9 mouse cellular contexts compared by ENCODE assay signal in the genomic region with DNA sequence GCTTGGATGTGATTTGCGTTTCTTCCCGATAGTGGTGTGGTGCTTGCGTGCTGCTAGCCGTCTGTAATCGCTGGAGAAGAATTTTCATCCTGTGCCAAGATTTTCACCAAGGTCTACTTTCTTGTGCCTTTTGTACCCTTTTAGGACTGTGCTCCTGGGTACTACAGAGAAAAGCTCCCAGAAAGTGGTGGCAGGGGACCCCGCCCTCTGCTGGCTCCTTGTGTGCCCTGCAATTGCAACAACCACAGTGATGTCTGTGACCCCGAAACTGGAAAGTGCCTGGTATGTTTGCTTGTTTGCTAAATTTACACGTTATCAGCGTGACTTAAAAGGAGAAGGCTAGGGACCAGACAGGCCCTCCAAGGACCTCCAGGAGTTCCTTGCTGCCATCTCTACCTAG.
DNase-seq lines count a peak whose midpoint lies in the region; ATAC-seq and TF ChIP-seq lines count a peak whose summit lies in the region.
"Had no signal": no experiment of that assay in that cellular context is flagged by ENCODE, and none has a peak within 500 bp of the region (broad histone marks: within the 10 kb centered on the region; RNA-seq: fewer than 3 reads in every experiment).

No protein-coding gene starts in this region.

- H3K9me3 ChIP-seq in kidney, embryonic 15.5 days (replicated peaks) = no peaks in the 10 kb centered on the region
- H3K9me3 ChIP-seq: limb, embryonic 15.5 days had no signal

- H3K36me3 ChIP-seq in kidney, embryonic 15.5 days = peaks cover 60% of the 10 kb centered on the region
- H3K36me3 ChIP-seq: limb, embryonic 15.5 days had no signal

- no peak overlapping the region for H3K4me2 ChIP-seq in kidney, embryonic 15.5 days
- H3K4me2 ChIP-seq: limb, embryonic 15.5 days had no signal

- no peaks in the 10 kb centered on the region for H3K27me3 ChIP-seq in cerebellum, adult 2 months (ENCODE audit: control insufficient read depth, insufficient read depth, low read length)
- no peaks in the 10 kb centered on the region for H3K27me3 ChIP-seq in kidney, embryonic 15.5 days
- H3K27me3 ChIP-seq: limb, embryonic 15.5 days had no signal

- no peak overlapping the region for H3K4me3 ChIP-seq in cerebellum, adult 2 months (replicated peaks; ENCODE audit: insufficient read depth, low read depth, low read length)
- H3K4me3 ChIP-seq in kidney, embryonic 15.5 days (replicated peaks) = no peak overlapping the region
- H3K4me3 ChIP-seq: limb, embryonic 15.5 days had no signal

- no peak for TF ChIP-seq POLR2A in cerebellum, adult 2 months (IDR thresholded peaks at IDR 0.05; ENCODE audit: borderline replicate concordance, insufficient read depth, low read length)

- no peak for ATAC-seq in kidney, embryonic 15.5 days (replicated peaks; ENCODE audit: low FRiP score)

- peak; percentile 4; the same call in 1 of the 2 replicates for TF ChIP-seq CTCF in cerebellum, adult 2 months (IDR thresholded peaks at IDR 0.05; ENCODE audit: borderline replicate concordance, insufficient read depth, low read depth, low read length)

- H3K27ac ChIP-seq in cerebellum, adult 2 months (ENCODE audit: insufficient read depth, low read length) = no peak overlapping the region
- H3K27ac ChIP-seq in kidney, embryonic 15.5 days = no peak overlapping the region
- H3K27ac ChIP-seq: limb, embryonic 15.5 days had no signal

- DNase-seq in cerebellum, adult 2 months = no peak
- DNase-seq in cerebellum, adult 11 months = no peak
- peak; percentile 14 for DNase-seq in kidney, postnatal 14 days
- DNase-seq in right cerebral cortex, postnatal 4 days = peak; percentile 26
- DNase-seq in right cerebral cortex, postnatal 36 days (ENCODE audit: low spot score in 2 of 2) = no peak
- DNase-seq in retina, postnatal 1 day = peak; percentile 15
- DNase-seq in T-cell, adult 2 months (ENCODE audit: low spot score) = no peak

- 66% methylated on average over 9 of the region's 9 CpGs for WGBS in cerebellum, adult 2 months
- 67% methylated on average over 9 of the region's 9 CpGs for WGBS in kidney, embryonic 15.5 days

- H3K4me1 ChIP-seq in cerebellum, adult 2 months (ENCODE audit: control insufficient read depth, insufficient read depth, low read length) = no peaks in the 10 kb centered on the region
- 0 out of 2 replicates have a peak, but pooled peaks cover 3% of the 10 kb centered on the region for H3K4me1 ChIP-seq in kidney, embryonic 15.5 days
- H3K4me1 ChIP-seq: limb, embryonic 15.5 days had no signal

- no peak overlapping the region for H3K9ac ChIP-seq in kidney, embryonic 15.5 days
- H3K9ac ChIP-seq: limb, embryonic 15.5 days had no signal

Comparison
In these comparisons a context has a peak if more than half of its experiments do, and no peak if none do; other contexts are left out.
1. DNase-seq: peak in kidney, postnatal 14 days (single experiment), right cerebral cortex, postnatal 4 days (single experiment) and retina, postnatal 1 day (single experiment); none in cerebellum, adult 2 months (0 of 2), cerebellum, adult 11 months (single experiment), right cerebral cortex, postnatal 36 days (0 of 2) and T-cell, adult 2 months (single experiment).